9 mouse cellular contexts compared by ENCODE assay signal in genomic region chr17:32353696-32354095, GRCm38 (mm10). TPM values are rescaled to one million over a fixed set of nuclear protein-coding genes. Genes with fewer than 3 reads are reported as not detected.
DNase-seq lines count a peak whose midpoint lies in the region; ATAC-seq and TF ChIP-seq lines count a peak whose summit lies in the region.
"Had no signal": no experiment of that assay in that cellular context is flagged by ENCODE, and none has a peak within 500 bp of the region (broad histone marks: within the 10 kb centered on the region; RNA-seq: fewer than 3 reads in every experiment).

No protein-coding gene starts in this region.

- H3K4me2 ChIP-seq in hindbrain, embryonic 14.5 days (replicated peaks) = no peak overlapping the region
- H3K4me2 ChIP-seq in hindbrain, embryonic 11.5 days (replicated peaks; ENCODE audit: low read depth, low read length) = no peak overlapping the region
- no peak overlapping the region for H3K4me2 ChIP-seq in midbrain, postnatal 0 days (ENCODE audit: low read depth, low read length, poor library complexity, severe bottlenecking)

- in situ Hi-C loops in Patski (cut with MboI; ENCODE audit: low pct_unique_long_range_greater_than_20kb) = no loop called here

- no peaks in the 10 kb centered on the region for H3K9me3 ChIP-seq in hindbrain, embryonic 14.5 days (ENCODE audit: control insufficient read depth, low read length)
- no peaks in the 10 kb centered on the region for H3K9me3 ChIP-seq in hindbrain, embryonic 11.5 days (ENCODE audit: control insufficient read depth, low read length)
- no peaks in the 10 kb centered on the region for H3K9me3 ChIP-seq in midbrain, postnatal 0 days (ENCODE audit: low read length)

- no peak for TF ChIP-seq CTCF in Patski (IDR thresholded peaks at IDR 0.05)
- TF ChIP-seq CTCF in cortical plate, adult 2 months (IDR thresholded peaks at IDR 0.05; ENCODE audit: extremely low read depth, insufficient read depth, low read length) = no peak
- TF ChIP-seq CTCF in midbrain, postnatal 0 days (IDR thresholded peaks at IDR 0.05) = no peak
- no peak for TF ChIP-seq CTCF in lung, adult 2 months (IDR thresholded peaks at IDR 0.05; ENCODE audit: insufficient read depth, low read length)

- H3K9ac ChIP-seq in hindbrain, embryonic 14.5 days = no peak overlapping the region
- no peak overlapping the region for H3K9ac ChIP-seq in hindbrain, embryonic 11.5 days (ENCODE audit: low read depth, low read length)
- 0 out of 2 replicates have a peak overlapping the region, but pooled peaks have one; percentile 33 for H3K9ac ChIP-seq in midbrain, postnatal 0 days (replicated peaks; ENCODE audit: low read length, poor library complexity, severe bottlenecking)

- H3K36me3 ChIP-seq in hindbrain, embryonic 14.5 days (replicated peaks; ENCODE audit: control insufficient read depth, insufficient read depth) = peaks cover 51% of the 10 kb centered on the region
- peaks cover 15% of the 10 kb centered on the region for H3K36me3 ChIP-seq in hindbrain, embryonic 11.5 days (ENCODE audit: control insufficient read depth, insufficient read depth, low read length)
- peaks cover 52% of the 10 kb centered on the region for H3K36me3 ChIP-seq in midbrain, postnatal 0 days (ENCODE audit: insufficient read depth, low read length)

- H3K27me3 ChIP-seq in hindbrain, embryonic 14.5 days (ENCODE audit: control insufficient read depth, insufficient read depth, low read length) = no peaks in the 10 kb centered on the region
- H3K27me3 ChIP-seq in hindbrain, embryonic 11.5 days (ENCODE audit: control insufficient read depth, insufficient read depth, low read length) = no peaks in the 10 kb centered on the region
- no peaks in the 10 kb centered on the region for H3K27me3 ChIP-seq in Patski
- no peaks in the 10 kb centered on the region for H3K27me3 ChIP-seq in midbrain, postnatal 0 days (ENCODE audit: insufficient read depth, low read length)

- no peak for TF ChIP-seq POLR2A in cortical plate, adult 2 months (IDR thresholded peaks at IDR 0.05; ENCODE audit: extremely low read depth, insufficient read depth, low read length)
- TF ChIP-seq POLR2A in lung, adult 2 months (IDR thresholded peaks at IDR 0.05; ENCODE audit: borderline replicate concordance, extremely low read depth, low read depth, low read length) = no peak

- H3K4me1 ChIP-seq in hindbrain, embryonic 14.5 days (replicated peaks; ENCODE audit: control insufficient read depth, insufficient read depth, low read length) = peaks cover 8% of the 10 kb centered on the region
- no peaks in the 10 kb centered on the region; the same call in 1 of the 2 replicates for H3K4me1 ChIP-seq in hindbrain, embryonic 11.5 days (replicated peaks; ENCODE audit: control insufficient read depth, insufficient read depth, low read length)
- H3K4me1 ChIP-seq in cortical plate, adult 2 months (ENCODE audit: control insufficient read depth, insufficient read depth, low read length) = peaks cover 2% of the 10 kb centered on the region; the same call in 1 of the 2 replicates
- peaks cover 5% of the 10 kb centered on the region; the same call in 1 of the 2 replicates for H3K4me1 ChIP-seq in midbrain, postnatal 0 days (ENCODE audit: insufficient read depth, low read length)
- H3K4me1 ChIP-seq in lung, adult 2 months (ENCODE audit: control insufficient read depth, insufficient read depth, low read length) = peaks cover 7% of the 10 kb centered on the region; the same call in 1 of the 2 replicates

- WGBS in hindbrain, embryonic 14.5 days = 50% methylated on average over 4 of the region's 4 CpGs
- WGBS in hindbrain, embryonic 11.5 days = 79% methylated on average over 4 of the region's 4 CpGs
- WGBS in midbrain, postnatal 0 days = 44% methylated on average over 4 of the region's 4 CpGs
- WGBS in lung, adult 2 months = 47% methylated on average over 4 of the region's 4 CpGs

- peak overlapping the region; percentile 49 for H3K27ac ChIP-seq in hindbrain, embryonic 14.5 days
- H3K27ac ChIP-seq in hindbrain, embryonic 11.5 days (ENCODE audit: low read depth, low read length) = no peak overlapping the region
- peak overlapping the region; percentile 29; the same call in 1 of the 2 replicates for H3K27ac ChIP-seq in cortical plate, adult 2 months (ENCODE audit: insufficient read depth, low read length)
- no peak overlapping the region for H3K27ac ChIP-seq in midbrain, postnatal 0 days (ENCODE audit: low read depth, low read length)

- ATAC-seq in hindbrain, embryonic 14.5 days (ENCODE audit: low FRiP score) = no peak
- no peak for ATAC-seq in hindbrain, embryonic 11.5 days (ENCODE audit: low FRiP score)
- peak; percentile 78 for ATAC-seq in Patski
- no peak for ATAC-seq in midbrain, postnatal 0 days (ENCODE audit: low FRiP score)

- CTCF ChIA-PET in Patski (lab: Charles Lee) = interaction anchor here (1.0 to 1.7 kb wide), 3 partner anchors 11 to 34 kb away, joined by 3 read pairs; no protein-coding TSS in a partner anchor

- H3K4me3 ChIP-seq in hindbrain, embryonic 14.5 days (replicated peaks; ENCODE audit: low read length) = no peak overlapping the region
- H3K4me3 ChIP-seq in hindbrain, embryonic 11.5 days (ENCODE audit: low read depth, low read length) = no peak overlapping the region
- H3K4me3 ChIP-seq in cortical plate, adult 2 months (ENCODE audit: insufficient read depth, low read length) = no peak overlapping the region
- no peak overlapping the region for H3K4me3 ChIP-seq in midbrain, postnatal 0 days (ENCODE audit: low read depth, low read length)
- H3K4me3 ChIP-seq in lung, adult 2 months (replicated peaks; ENCODE audit: extremely low read depth, low read depth, low read length) = no peak overlapping the region
- H3K4me3 ChIP-seq: erythroblast, embryonic 14.5 days had no signal

- peak; percentile 66 for DNase-seq in hindbrain, embryonic 14.5 days (ENCODE audit: low spot score)
- DNase-seq in hindbrain, embryonic 11.5 days (ENCODE audit: low spot score) = no peak
- peak; percentile 83 for DNase-seq in Patski (ENCODE audit: low read depth, low spot score)
- peak; percentile 87 for DNase-seq in kidney, postnatal 10 days
- peak; percentile 94 for DNase-seq in midbrain, postnatal 0 days (ENCODE audit: low spot score)
- DNase-seq in embryo, embryonic 10 days (ENCODE audit: low spot score) = no peak
- DNase-seq in lung, adult 2 months = no peak

- POLR2A ChIA-PET in Patski (lab: Charles Lee) = interaction anchor here (0.6 kb wide), 1 partner anchor 10 kb away, joined by 3 read pairs; no protein-coding TSS in a partner anchor

RNA-seq across cellular contexts. Expression of gene Akap8l, which starts 3.3 kb away (rescaled TPM):
- 111 and 121 TPM in 2 replicates for polyA plus RNA-seq in hindbrain, embryonic 14.5 days (2014; fragmentation: Nextera tagmentation; extraction: Ambion mirVana)
- 69.3 and 80.1 TPM in 2 replicates for polyA plus RNA-seq in hindbrain, embryonic 11.5 days (2014; fragmentation: Nextera tagmentation; extraction: Ambion mirVana)
- 93.1 TPM for polyA plus RNA-seq in Patski (2021)
- 363 and 441 TPM in 2 replicates for polyA plus RNA-seq in cortical plate, adult 2 months (2012; rRNA removed)
- 69.9 and 83.6 TPM in 2 replicates for total RNA-seq in midbrain, postnatal 0 days (2014; rRNA removed)
- 113 and 117 TPM in 2 replicates for polyA plus RNA-seq in midbrain, postnatal 0 days (2015; fragmentation: Nextera tagmentation; extraction: Ambion mirVana)
- polyA plus RNA-seq in lung, adult 2 months (2012; rRNA removed) = 137 and 149 TPM in 2 replicates

RNA-seq across cellular contexts. Expression of gene Akap8, which starts 32.7 kb away (rescaled TPM):
- 41.8 and 46.2 TPM in 2 replicates for polyA plus RNA-seq in hindbrain, embryonic 14.5 days (2014; fragmentation: Nextera tagmentation; extraction: Ambion mirVana)
- polyA plus RNA-seq in hindbrain, embryonic 11.5 days (2014; fragmentation: Nextera tagmentation; extraction: Ambion mirVana) = 54.4 and 66.2 TPM in 2 replicates
- polyA plus RNA-seq in Patski (2021) = 101 TPM
- 87.3 and 95.9 TPM in 2 replicates for polyA plus RNA-seq in cortical plate, adult 2 months (2012; rRNA removed)
- total RNA-seq in midbrain, postnatal 0 days (2014; rRNA removed) = 96.5 and 131 TPM in 2 replicates
- 66.8 and 81.1 TPM in 2 replicates for polyA plus RNA-seq in midbrain, postnatal 0 days (2015; fragmentation: Nextera tagmentation; extraction: Ambion mirVana)
- polyA plus RNA-seq in lung, adult 2 months (2012; rRNA removed) = 63.3 and 77.5 TPM in 2 replicates

RNA-seq across cellular contexts. Expression of gene Wiz, which starts 35.5 kb away (rescaled TPM):
- polyA plus RNA-seq in hindbrain, embryonic 14.5 days (2014; fragmentation: Nextera tagmentation; extraction: Ambion mirVana) = 45.9 and 47.5 TPM in 2 replicates
- polyA plus RNA-seq in hindbrain, embryonic 11.5 days (2014; fragmentation: Nextera tagmentation; extraction: Ambion mirVana) = 27.8 and 33.0 TPM in 2 replicates
- polyA plus RNA-seq in Patski (2021) = 56.5 TPM
- polyA plus RNA-seq in cortical plate, adult 2 months (2012; rRNA removed) = 36.9 and 37.8 TPM in 2 replicates
- total RNA-seq in midbrain, postnatal 0 days (2014; rRNA removed) = 53.9 and 68.0 TPM in 2 replicates
- 40.8 and 41.3 TPM in 2 replicates for polyA plus RNA-seq in midbrain, postnatal 0 days (2015; fragmentation: Nextera tagmentation; extraction: Ambion mirVana)
- polyA plus RNA-seq in lung, adult 2 months (2012; rRNA removed) = 40.0 and 42.0 TPM in 2 replicates

RNA-seq across cellular contexts. Expression of gene Rasal3, which starts 49.7 kb away (rescaled TPM):
- polyA plus RNA-seq in hindbrain, embryonic 14.5 days (2014; fragmentation: Nextera tagmentation; extraction: Ambion mirVana) = 0.62 and 0.80 TPM in 2 replicates
- polyA plus RNA-seq in hindbrain, embryonic 11.5 days (2014; fragmentation: Nextera tagmentation; extraction: Ambion mirVana) = 0.48 and 0.89 TPM in 2 replicates
- not detected for polyA plus RNA-seq in Patski (2021)
- 4.8 and 5.3 TPM in 2 replicates for polyA plus RNA-seq in cortical plate, adult 2 months (2012; rRNA removed)
- 3.8 and 4.6 TPM in 2 replicates for total RNA-seq in midbrain, postnatal 0 days (2014; rRNA removed)
- polyA plus RNA-seq in midbrain, postnatal 0 days (2015; fragmentation: Nextera tagmentation; extraction: Ambion mirVana) = 0.63 and 0.80 TPM in 2 replicates
- polyA plus RNA-seq in lung, adult 2 months (2012; rRNA removed) = 13.3 and 17.4 TPM in 2 replicates

Comparison
In these comparisons a context has a peak if more than half of its experiments do, and no peak if none do; other contexts are left out.
1. DNase-seq: peak in hindbrain, embryonic 14.5 days (single experiment), Patski (single experiment), kidney, postnatal 10 days (single experiment) and midbrain, postnatal 0 days (single experiment); none in hindbrain, embryonic 11.5 days (single experiment), embryo, embryonic 10 days (single experiment) and lung, adult 2 months (single experiment).
2. H3K27ac ChIP-seq: peak in hindbrain, embryonic 14.5 days (single experiment) and cortical plate, adult 2 months (single experiment); none in hindbrain, embryonic 11.5 days (single experiment) and midbrain, postnatal 0 days (single experiment).